Mouse (Mus musculus): ENCODE data around the gene Dbr1. TPM values are rescaled to one million over a fixed set of nuclear protein-coding genes. Genes with fewer than 3 reads are reported as not detected.
A peak's percentile ranks its signal among the peaks of the same experiment; 100 is the strongest.

Dbr1 gene
- polyA plus RNA-seq (2015; fragmentation: Nextera tagmentation; extraction: Ambion mirVana) = 29.0 and 31.6 TPM in 2 replicates

DNA sequence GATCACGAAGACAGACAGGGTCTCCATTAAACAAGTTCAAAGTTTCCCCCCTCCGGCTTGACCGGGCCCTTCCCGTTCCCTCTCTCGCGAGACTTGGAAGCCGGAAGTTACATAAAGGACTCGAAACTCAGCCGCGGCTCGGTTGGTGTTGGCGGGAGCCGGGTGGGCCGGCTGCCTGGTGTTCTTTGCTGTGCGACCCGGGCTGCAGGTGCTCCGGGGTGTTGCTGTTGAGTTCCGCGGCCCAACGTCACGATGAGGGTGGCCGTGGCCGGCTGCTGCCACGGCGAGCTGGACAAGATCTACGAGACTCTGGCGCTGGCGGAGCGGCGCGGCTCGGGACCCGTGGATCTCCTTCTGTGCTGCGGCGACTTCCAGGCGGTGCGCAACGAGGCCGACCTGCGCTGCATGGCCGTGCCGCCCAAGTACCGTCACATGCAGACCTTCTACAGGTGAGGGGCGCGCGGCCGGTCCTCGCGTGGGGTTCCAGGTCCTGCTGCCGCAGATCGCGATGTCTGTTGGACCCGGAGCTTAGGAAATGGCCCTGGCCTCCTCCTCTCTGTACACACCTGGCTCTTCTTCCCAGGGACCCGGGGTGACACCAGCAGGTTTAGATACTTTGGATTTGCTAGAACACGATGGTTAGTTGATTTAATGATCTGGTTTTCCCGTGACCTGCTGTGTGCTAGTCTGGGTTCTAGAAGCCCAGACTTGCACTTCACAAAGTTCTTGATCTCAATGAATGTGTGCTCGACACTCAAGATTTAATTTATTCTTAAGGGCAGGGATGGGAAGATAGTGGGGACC lies at the start of gene Dbr1:
Dbr1 (plus strand) TSS at position 123 of the 804 bp plus-strand sequence.
- peak; percentile 94 for ATAC-seq (replicated peaks; ENCODE audit: low FRiP score)
- Histone ChIP-seq H3K36me3 (peaks cover 21% of the 10 kb centered on the region), H3K27me3 (no peaks in the 10 kb centered on the region), H3K4me1 (peaks cover 9% of the 10 kb centered on the region), H3K4me2 (peak within 1 kb of the TSS; percentile 59), H3K9me3 (replicated peaks) (no peaks in the 10 kb centered on the region), H3K9ac (peak within 1 kb of the TSS; percentile 92), H3K4me3 (replicated peaks) (peak within 1 kb of the TSS; percentile 73), H3K27ac (peak within 1 kb of the TSS; percentile 91)
- WGBS = under 1% methylated on average over 57 of the region's 57 CpGs

- 98% methylated on average over 1 of the region's 1 CpGs for WGBS
- no peaks in the 10 kb centered on the region for H3K4me1 ChIP-seq
- no peaks in the 10 kb centered on the region for H3K9me3 ChIP-seq (replicated peaks)
- H3K36me3 ChIP-seq = peaks cover 77% of the 10 kb centered on the region
- H3K9ac ChIP-seq = no peak overlapping the region
- H3K4me3 ChIP-seq (replicated peaks) = no peak overlapping the region
- H3K4me2 ChIP-seq = no peak overlapping the region
- H3K27ac ChIP-seq = no peak overlapping the region
- H3K27me3 ChIP-seq = no peaks in the 10 kb centered on the region
- no peak for ATAC-seq (replicated peaks; ENCODE audit: low FRiP score)
These were observed 43.7 kb upstream of the Dbr1 start for GRCm38 (mm10) chr9:99531865-99532264.

DNA sequence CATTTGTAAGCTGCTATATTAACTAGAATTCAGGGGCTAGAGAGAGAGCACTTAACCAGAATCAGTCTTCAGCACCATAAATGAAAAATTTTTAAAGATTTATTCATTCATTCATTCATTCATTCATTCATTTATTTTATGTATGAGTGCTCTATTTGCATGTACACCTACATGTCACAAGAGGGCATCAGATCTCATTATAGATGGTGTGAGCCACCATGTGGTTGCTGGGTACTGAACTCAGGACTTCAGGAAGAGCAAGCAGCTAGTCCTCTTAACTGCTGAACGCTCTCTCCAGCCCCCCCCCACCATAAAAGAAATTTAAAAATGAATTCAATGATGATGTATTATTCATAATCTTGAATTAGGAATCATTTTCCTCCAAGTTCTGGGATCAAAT lies 29.3 kb upstream of the Dbr1 start:
- Histone ChIP-seq H3K36me3 (no peaks in the 10 kb centered on the region), H3K9me3 (replicated peaks) (no peaks in the 10 kb centered on the region), H3K4me3 (replicated peaks) (no peak overlapping the region), H3K4me2 (no peak overlapping the region), H3K4me1 (no peaks in the 10 kb centered on the region), H3K27me3 (no peaks in the 10 kb centered on the region), H3K27ac (no peak overlapping the region), H3K9ac (no peak overlapping the region)
- 98% methylated on average over 1 of the region's 1 CpGs for WGBS
- ATAC-seq (replicated peaks; ENCODE audit: low FRiP score) = no peak

DNA sequence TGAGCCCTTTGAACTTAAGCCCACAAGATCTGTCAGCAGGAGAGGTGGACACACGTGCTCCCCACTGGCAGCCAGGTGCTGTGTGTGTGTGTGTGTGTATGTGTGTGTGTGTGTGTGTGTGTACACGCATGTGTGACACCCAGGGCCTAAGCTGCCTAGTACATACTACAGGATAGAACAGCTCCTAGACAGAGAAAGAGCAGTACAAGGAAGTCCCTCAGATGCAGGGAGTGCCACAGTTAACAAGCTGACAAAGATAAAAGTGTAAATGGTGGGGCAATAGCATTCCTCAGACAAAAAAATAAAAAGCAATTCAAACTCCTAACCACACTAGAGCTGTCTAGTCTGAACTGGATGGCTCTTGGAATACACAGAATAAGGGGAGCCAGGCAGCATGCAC lies 23.5 kb upstream of the Dbr1 start:
- 49% methylated on average over 2 of the region's 2 CpGs for WGBS
- no peak overlapping the region for H3K4me3 ChIP-seq (replicated peaks)
- no peaks in the 10 kb centered on the region for H3K9me3 ChIP-seq (replicated peaks)
- H3K27me3 ChIP-seq = no peaks in the 10 kb centered on the region
- ATAC-seq (replicated peaks; ENCODE audit: low FRiP score) = no peak
- H3K36me3 ChIP-seq = no peaks in the 10 kb centered on the region
- no peak overlapping the region for H3K27ac ChIP-seq
- no peaks in the 10 kb centered on the region for H3K4me1 ChIP-seq
- no peak overlapping the region for H3K4me2 ChIP-seq
- no peak overlapping the region for H3K9ac ChIP-seq

- Histone ChIP-seq H3K4me1 (no peaks in the 10 kb centered on the region), H3K27ac (no peak overlapping the region), H3K27me3 (no peaks in the 10 kb centered on the region), H3K36me3 (no peaks in the 10 kb centered on the region), H3K4me2 (no peak overlapping the region), H3K4me3 (replicated peaks) (no peak overlapping the region), H3K9me3 (replicated peaks) (no peaks in the 10 kb centered on the region), H3K9ac (no peak overlapping the region)
- ATAC-seq (replicated peaks; ENCODE audit: low FRiP score) = no peak
- WGBS = 84% methylated on average over 2 of the region's 2 CpGs
These were observed 22.6 kb upstream of the Dbr1 start for GRCm38 (mm10) chr9:99553049-99553448.

DNA sequence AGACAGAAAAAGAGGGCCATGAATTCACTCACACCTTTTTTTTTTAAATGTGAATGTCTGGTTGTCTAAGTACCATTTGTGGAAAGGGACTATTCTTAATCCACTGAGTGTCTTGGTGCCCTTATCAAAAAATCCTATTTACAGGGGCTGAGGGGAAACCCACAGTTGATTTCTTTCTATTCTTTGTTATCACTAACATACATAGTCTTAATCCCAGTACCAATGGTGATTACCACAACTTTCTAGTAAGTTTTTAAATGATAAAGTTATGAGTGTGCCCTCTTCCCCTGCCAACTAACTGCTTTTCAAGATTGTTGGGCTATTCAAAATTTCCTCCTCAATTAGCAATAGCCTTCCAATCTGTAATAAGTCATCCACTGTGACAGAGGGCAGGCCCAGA lies 21.5 kb upstream of the Dbr1 start:
- no peaks in the 10 kb centered on the region for H3K27me3 ChIP-seq
- H3K4me1 ChIP-seq = no peaks in the 10 kb centered on the region
- ATAC-seq (replicated peaks; ENCODE audit: low FRiP score) = no peak
- no peaks in the 10 kb centered on the region for H3K9me3 ChIP-seq (replicated peaks)
- no peak overlapping the region for H3K4me2 ChIP-seq
- no peak overlapping the region for H3K4me3 ChIP-seq (replicated peaks)
- no peak overlapping the region for H3K9ac ChIP-seq
- H3K27ac ChIP-seq = no peak overlapping the region
- no peaks in the 10 kb centered on the region for H3K36me3 ChIP-seq

DNA sequence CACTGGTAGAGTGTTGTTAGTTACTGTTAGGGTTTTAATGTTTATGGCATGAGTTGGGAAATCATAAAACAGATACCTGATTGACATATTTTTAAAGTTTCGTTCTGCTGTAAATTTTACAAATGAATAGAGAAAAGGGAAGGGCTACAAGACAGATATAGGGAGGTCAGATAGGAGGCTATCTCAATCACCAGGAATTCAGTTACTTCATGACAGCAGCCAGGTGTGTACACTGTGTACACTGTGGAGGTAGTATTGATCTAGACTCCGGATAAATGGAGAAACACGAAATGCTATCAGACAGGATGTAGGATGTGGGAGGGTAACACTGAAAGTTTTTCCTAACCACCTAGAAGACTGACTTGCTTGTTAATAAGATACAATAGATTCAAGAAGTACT lies 20.3 kb upstream of the Dbr1 start:
- H3K9ac ChIP-seq = no peak overlapping the region
- H3K4me1 ChIP-seq = no peaks in the 10 kb centered on the region
- H3K9me3 ChIP-seq (replicated peaks) = no peaks in the 10 kb centered on the region
- 92% methylated on average over 3 of the region's 3 CpGs for WGBS
- H3K27ac ChIP-seq = no peak overlapping the region
- no peak for ATAC-seq (replicated peaks; ENCODE audit: low FRiP score)
- H3K4me3 ChIP-seq (replicated peaks) = no peak overlapping the region
- H3K36me3 ChIP-seq = no peaks in the 10 kb centered on the region
- no peak overlapping the region for H3K4me2 ChIP-seq
- H3K27me3 ChIP-seq = no peaks in the 10 kb centered on the region

GRCm38 (mm10) chr9:99557580-99558300 lies 17.9 kb upstream of the Dbr1 start:
- H3K4me3 ChIP-seq (replicated peaks) = no peak overlapping the region
- no peak for ATAC-seq (replicated peaks; ENCODE audit: low FRiP score)
- H3K4me2 ChIP-seq = no peak overlapping the region
- H3K36me3 ChIP-seq = no peaks in the 10 kb centered on the region
- no peak overlapping the region for H3K27ac ChIP-seq
- H3K9me3 ChIP-seq (replicated peaks) = no peaks in the 10 kb centered on the region
- no peak overlapping the region for H3K9ac ChIP-seq
- no peaks in the 10 kb centered on the region for H3K4me1 ChIP-seq
- WGBS = 59% methylated on average over 8 of the region's 8 CpGs
- H3K27me3 ChIP-seq = no peaks in the 10 kb centered on the region

DNA sequence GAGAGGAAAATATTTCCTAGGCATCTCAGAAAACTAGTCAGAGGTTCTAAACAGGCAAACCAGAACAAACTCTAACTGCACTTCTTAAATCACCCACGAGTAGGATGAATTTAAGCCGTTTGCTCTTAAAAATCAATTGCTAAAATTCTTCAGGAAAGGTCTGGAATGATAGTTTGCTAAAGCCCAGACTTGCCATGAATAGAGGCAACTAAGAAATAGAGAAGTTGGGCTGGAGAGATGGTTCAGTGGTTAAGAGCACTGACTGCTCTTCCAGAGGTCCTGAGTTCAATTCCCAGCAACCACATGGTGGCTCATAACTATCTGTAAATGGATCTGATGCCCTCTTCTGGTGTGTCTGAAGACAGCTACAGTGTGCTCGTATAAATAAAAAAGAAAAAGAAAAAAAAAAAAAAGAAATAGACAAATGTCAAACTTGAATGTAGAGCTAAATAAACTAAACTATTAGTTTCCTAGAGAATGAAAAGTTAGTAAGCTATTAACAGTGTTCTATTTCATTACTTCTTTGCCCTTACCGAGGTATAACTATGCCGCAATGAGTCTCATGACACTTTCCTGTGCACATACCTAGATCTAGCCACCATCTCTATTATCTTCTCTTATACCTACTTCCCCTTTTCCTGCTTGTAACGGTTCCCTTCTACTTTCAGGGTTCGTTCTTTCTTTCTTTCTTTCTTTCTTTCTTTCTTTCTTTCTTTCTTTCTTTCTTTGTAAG lies 16.6 kb upstream of the Dbr1 start:
- 90% methylated on average over 7 of the region's 7 CpGs for WGBS

DNA sequence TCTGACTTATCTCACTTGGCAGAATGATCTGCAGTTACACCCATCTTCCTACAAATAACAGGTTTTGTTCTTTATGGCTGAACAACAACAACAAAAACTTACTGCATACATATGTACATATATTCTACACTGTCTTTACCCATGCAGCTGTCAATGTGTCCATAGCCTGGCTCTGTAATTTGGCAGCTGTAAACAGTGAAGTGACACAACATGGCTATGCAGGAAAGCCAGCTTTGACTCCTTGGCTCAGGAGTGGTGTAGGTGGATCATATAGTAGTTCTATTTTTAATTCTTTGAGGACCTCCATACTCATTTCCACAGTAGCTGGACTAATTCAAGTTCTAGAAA lies 16.1 kb upstream of the Dbr1 start:
- H3K4me1 ChIP-seq = no peaks in the 10 kb centered on the region
- no peak overlapping the region for H3K4me3 ChIP-seq (replicated peaks)
- no peaks in the 10 kb centered on the region for H3K9me3 ChIP-seq (replicated peaks)
- ATAC-seq (replicated peaks; ENCODE audit: low FRiP score) = no peak
- no peak overlapping the region for H3K4me2 ChIP-seq
- no peak overlapping the region for H3K27ac ChIP-seq
- no peak overlapping the region for H3K9ac ChIP-seq
- no peaks in the 10 kb centered on the region for H3K36me3 ChIP-seq
- no peaks in the 10 kb centered on the region for H3K27me3 ChIP-seq

More for the DNA sequence above, 16.6 kb upstream of the Dbr1 start:
- ATAC-seq (replicated peaks; ENCODE audit: low FRiP score) = no peak
- Histone ChIP-seq H3K4me1 (no peaks in the 10 kb centered on the region), H3K27ac (no peak overlapping the region), H3K9me3 (replicated peaks) (no peaks in the 10 kb centered on the region), H3K36me3 (no peaks in the 10 kb centered on the region), H3K27me3 (no peaks in the 10 kb centered on the region), H3K9ac (no peak overlapping the region), H3K4me2 (no peak overlapping the region), H3K4me3 (replicated peaks) (no peak overlapping the region)

- no peak for ATAC-seq (replicated peaks; ENCODE audit: low FRiP score)
- H3K4me1 ChIP-seq = no peaks in the 10 kb centered on the region
- no peaks in the 10 kb centered on the region for H3K27me3 ChIP-seq
- no peak overlapping the region for H3K9ac ChIP-seq
- no peak overlapping the region for H3K27ac ChIP-seq
- H3K4me3 ChIP-seq (replicated peaks) = no peak overlapping the region
- no peaks in the 10 kb centered on the region for H3K36me3 ChIP-seq
- H3K4me2 ChIP-seq = no peak overlapping the region
- H3K9me3 ChIP-seq (replicated peaks) = no peaks in the 10 kb centered on the region
- WGBS = 89% methylated on average over 3 of the region's 3 CpGs
These were observed 15.2 kb upstream of the Dbr1 start for GRCm38 (mm10) chr9:99560389-99560788.

GRCm38 (mm10) chr9:99563714-99564113 lies 11.9 kb upstream of the Dbr1 start:
- Histone ChIP-seq H3K4me3 (replicated peaks) (no peak overlapping the region), H3K9ac (no peak overlapping the region), H3K36me3 (no peaks in the 10 kb centered on the region), H3K27ac (no peak overlapping the region), H3K9me3 (replicated peaks) (no peaks in the 10 kb centered on the region), H3K27me3 (no peaks in the 10 kb centered on the region), H3K4me2 (no peak overlapping the region), H3K4me1 (peaks cover 12% of the 10 kb centered on the region)
- no peak for ATAC-seq (replicated peaks; ENCODE audit: low FRiP score)
- WGBS = 21% methylated on average over 11 of the region's 11 CpGs

Data from kidney, embryonic 15.5 days (tissue).